Mouse (Mus musculus): ENCODE measurements at regions not wholly inside any gene's neighbourhood (a gene's known extent, or its start where the extent isn't known, plus 50 kb on each side); places are given as distances from the start of the nearest gene placed in this dataset.

DNA sequence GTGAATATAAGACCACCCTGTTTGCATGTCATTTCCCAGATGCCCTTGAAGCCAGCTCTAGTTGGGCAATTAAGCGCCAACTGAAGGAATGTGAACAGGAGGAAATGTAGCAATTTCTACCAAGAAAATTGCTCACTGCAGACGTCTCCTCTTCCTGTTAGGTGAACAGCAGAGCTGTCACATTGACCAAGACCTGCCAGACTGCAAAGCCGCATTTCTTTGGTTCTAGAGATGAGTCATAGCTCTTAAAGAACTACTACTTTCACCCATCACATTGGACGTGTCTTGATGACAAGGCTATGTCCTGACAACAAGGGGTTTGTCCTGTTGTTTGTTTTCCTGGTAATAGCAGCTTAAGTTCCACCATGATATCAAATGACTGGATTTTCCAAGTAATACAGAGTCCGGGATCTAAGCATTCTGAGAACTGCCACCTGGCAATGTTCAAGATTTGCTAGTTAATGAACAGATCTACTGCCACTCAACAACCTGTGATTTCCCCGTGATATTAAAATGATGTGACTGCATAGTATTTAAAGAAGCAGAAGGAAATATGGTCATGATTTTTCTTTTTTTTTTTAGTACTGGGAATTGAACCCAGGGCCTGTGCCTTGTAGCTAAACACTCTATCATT lies 68.2 kb upstream of the Fndc3a start:
- DNase-seq = no peak

DNA sequence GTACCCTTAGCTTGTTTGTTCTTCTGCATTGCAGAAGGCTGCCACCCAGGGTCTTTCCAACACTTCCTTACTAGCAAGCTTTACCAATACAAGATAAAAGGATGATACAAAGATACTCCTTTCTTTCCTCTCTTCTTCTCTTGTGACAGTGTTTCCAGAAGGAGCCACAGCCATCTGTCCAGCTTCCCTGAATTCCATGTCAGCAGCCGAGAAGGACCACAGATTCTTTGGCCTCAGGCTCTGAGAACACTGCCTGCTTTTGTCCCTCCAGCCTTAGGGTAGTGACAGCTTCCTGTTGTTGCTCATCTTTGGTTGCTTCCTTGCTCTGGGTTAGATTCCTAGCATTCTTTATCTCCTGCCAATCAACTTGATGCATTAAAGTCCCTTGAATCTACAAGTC lies 60.4 kb upstream of the Fndc3a start:
- no peak for DNase-seq

GRCm38 (mm10) chr14:72760123-72760522 lies 50.3 kb upstream of the Fndc3a start:
- no peak for DNase-seq

Data from cerebellum, adult 18-20 months (tissue).